Mouse (Mus musculus): ENCODE results near the gene Serpinb9b. TPM values are rescaled to one million over a fixed set of nuclear protein-coding genes. Genes with fewer than 3 reads are reported as not detected.
"Not testable (repeated sequence)": the region's sequence is repeated elsewhere in the genome, so short reads cannot be mapped to it uniquely, and the experiment has no call there.

The Serpinb9b gene
- polyA plus RNA-seq, 1 experiment from 2014 or later, result 0.11 TPM

GRCm38 (mm10) chr13:33006555-33006954 is 20.7 kb upstream of the Serpinb9b start:
- H3K9ac ChIP-seq (replicated peaks), result no peak overlapping the region
- no peaks in the 10 kb centered on the region for H3K27me3 ChIP-seq
- WGBS, result 86% methylated on average over 3 of the region's 3 CpGs
- no peak overlapping the region for H3K4me3 ChIP-seq
- H3K36me3 ChIP-seq, result no peaks in the 10 kb centered on the region
- no peak for ATAC-seq (ENCODE audit: low FRiP score, low read depth)
- H3K4me1 ChIP-seq, result peaks cover 7% of the 10 kb centered on the region
- no peaks in the 10 kb centered on the region for H3K9me3 ChIP-seq
- H3K4me2 ChIP-seq (replicated peaks), result no peak overlapping the region
- no peak overlapping the region for H3K27ac ChIP-seq (replicated peaks)

GRCm38 (mm10) chr13:33012395-33012794 is 14.8 kb upstream of the Serpinb9b start:
- WGBS, result 88% methylated on average over 1 of the region's 1 CpGs

DNA sequence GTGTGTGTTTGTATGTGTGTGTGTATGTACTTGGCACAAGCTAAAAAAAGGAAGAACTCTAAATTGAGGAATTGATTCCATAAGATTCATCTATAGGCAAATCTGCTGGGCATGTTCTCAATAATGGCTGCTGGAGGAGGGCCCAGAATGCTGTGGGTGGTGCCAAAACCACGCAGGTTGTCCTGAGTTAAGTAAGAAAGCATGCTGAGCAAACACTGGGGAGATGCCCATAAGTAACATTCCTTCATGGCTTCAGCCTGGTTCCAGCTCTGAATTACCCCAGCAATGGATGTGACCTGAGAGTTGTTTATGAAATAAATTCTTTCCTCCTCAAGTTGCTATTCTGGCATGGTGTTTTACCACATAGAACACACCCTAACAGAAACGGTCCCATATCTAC is 13.9 kb upstream of the Serpinb9b start:
- 63% methylated on average over 2 of the region's 2 CpGs for WGBS
- Histone ChIP-seq H3K27ac (replicated peaks) (no peak overlapping the region), H3K4me1 (no peaks in the 10 kb centered on the region), H3K27me3 (no peaks in the 10 kb centered on the region), H3K9me3 (no peaks in the 10 kb centered on the region), H3K9ac (replicated peaks) (no peak overlapping the region), H3K4me3 (no peak overlapping the region), H3K36me3 (no peaks in the 10 kb centered on the region), H3K4me2 (replicated peaks) (no peak overlapping the region)
- ATAC-seq (ENCODE audit: low FRiP score, low read depth), result no peak

More at GRCm38 (mm10) chr13:33012395-33012794, 14.8 kb upstream of the Serpinb9b start:
- H3K27me3 ChIP-seq, result no peaks in the 10 kb centered on the region
- no peak overlapping the region for H3K4me3 ChIP-seq
- no peaks in the 10 kb centered on the region for H3K4me1 ChIP-seq
- no peak overlapping the region for H3K4me2 ChIP-seq (replicated peaks)
- H3K9ac ChIP-seq (replicated peaks), result no peak overlapping the region
- H3K36me3 ChIP-seq, result no peaks in the 10 kb centered on the region
- no peak overlapping the region for H3K27ac ChIP-seq (replicated peaks)
- no peaks in the 10 kb centered on the region for H3K9me3 ChIP-seq
- ATAC-seq (ENCODE audit: low FRiP score, low read depth), result no peak

- H3K4me1 ChIP-seq, result no peaks in the 10 kb centered on the region
- no peaks in the 10 kb centered on the region for H3K9me3 ChIP-seq
- no peak overlapping the region for H3K27ac ChIP-seq (replicated peaks)
- no peak for ATAC-seq (ENCODE audit: low FRiP score, low read depth)
- no peak overlapping the region for H3K4me2 ChIP-seq (replicated peaks)
- no peak overlapping the region for H3K9ac ChIP-seq (replicated peaks)
- 94% methylated on average over 1 of the region's 1 CpGs for WGBS
- no peaks in the 10 kb centered on the region for H3K27me3 ChIP-seq
- H3K36me3 ChIP-seq, result no peaks in the 10 kb centered on the region
- H3K4me3 ChIP-seq, result no peak overlapping the region
Measured at GRCm38 (mm10) chr13:33022371-33022770, 4.8 kb upstream of the Serpinb9b start.

- ATAC-seq (ENCODE audit: low FRiP score, low read depth), result no peak
- 89% methylated on average over 1 of the region's 1 CpGs for WGBS
- Histone ChIP-seq H3K9me3 (no peaks in the 10 kb centered on the region), H3K27me3 (no peaks in the 10 kb centered on the region), H3K27ac (replicated peaks) (no peak overlapping the region), H3K4me3 (no peak overlapping the region), H3K4me1 (no peaks in the 10 kb centered on the region), H3K9ac (replicated peaks) (no peak overlapping the region), H3K4me2 (replicated peaks) (no peak overlapping the region), H3K36me3 (no peaks in the 10 kb centered on the region)
Measured at GRCm38 (mm10) chr13:33026427-33027057, 674 bp upstream of the Serpinb9b start.

GRCm38 (mm10) chr13:33028146-33028545 is 930 bp downstream of the Serpinb9b start:
- H3K4me2 ChIP-seq (replicated peaks), result no peak overlapping the region
- no peaks in the 10 kb centered on the region for H3K4me1 ChIP-seq
- no peak overlapping the region for H3K4me3 ChIP-seq
- no peaks in the 10 kb centered on the region for H3K27me3 ChIP-seq
- no peak overlapping the region for H3K27ac ChIP-seq (replicated peaks)
- no peak overlapping the region for H3K9ac ChIP-seq (replicated peaks)
- no peaks in the 10 kb centered on the region for H3K9me3 ChIP-seq
- no peaks in the 10 kb centered on the region for H3K36me3 ChIP-seq
- ATAC-seq (ENCODE audit: low FRiP score, low read depth), result no peak
- 74% methylated on average over 2 of the region's 2 CpGs for WGBS

DNA sequence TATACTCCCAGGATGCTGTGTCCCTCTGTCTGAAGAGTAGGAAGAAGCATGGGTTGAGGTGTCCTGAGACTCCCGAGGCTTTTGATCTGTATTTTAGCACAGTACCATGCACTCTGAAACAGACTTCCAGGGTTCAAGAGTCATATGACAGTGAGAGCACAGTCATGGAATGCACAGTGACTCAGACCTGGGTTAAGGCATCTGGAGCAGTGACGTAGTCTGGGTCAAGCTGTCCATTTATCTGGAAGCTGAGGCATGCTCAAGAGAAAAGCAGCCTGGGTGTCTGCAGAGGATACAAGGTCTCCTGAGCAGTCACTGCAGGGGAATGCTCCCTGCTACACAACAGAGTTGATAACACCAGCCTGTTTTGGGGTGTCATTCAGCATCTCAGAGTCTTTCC is 1.3 kb downstream of the Serpinb9b start:
- Histone ChIP-seq H3K27me3 (no peaks in the 10 kb centered on the region), H3K9ac (replicated peaks) (no peak overlapping the region), H3K27ac (replicated peaks) (no peak overlapping the region), H3K36me3 (no peaks in the 10 kb centered on the region), H3K4me1 (no peaks in the 10 kb centered on the region), H3K4me3 (no peak overlapping the region), H3K4me2 (replicated peaks) (no peak overlapping the region), H3K9me3 (no peaks in the 10 kb centered on the region)
- WGBS, result 85% methylated on average over 2 of the region's 2 CpGs
- no peak for ATAC-seq (ENCODE audit: low FRiP score, low read depth)

DNA sequence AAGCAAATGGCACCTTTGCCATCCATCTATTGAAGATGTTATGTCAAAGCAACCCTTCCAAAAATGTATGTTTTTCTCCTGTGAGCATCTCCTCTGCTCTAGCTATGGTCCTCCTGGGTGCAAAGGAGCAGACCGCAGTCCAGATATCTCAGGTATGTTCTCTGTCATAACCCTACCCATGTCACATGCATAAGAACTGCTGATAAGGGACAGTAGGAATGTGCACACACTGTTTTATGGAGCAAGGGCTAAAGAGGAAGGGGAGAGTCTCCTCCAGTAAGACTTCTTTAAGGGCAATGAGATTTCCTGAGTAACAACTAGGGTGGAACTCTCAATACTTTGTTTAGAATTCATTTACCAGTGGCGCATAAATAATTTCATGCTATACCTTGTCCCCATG is 2.3 kb downstream of the Serpinb9b start:
- H3K4me3 ChIP-seq; H3K4me1 ChIP-seq; H3K27me3 ChIP-seq; H3K27ac ChIP-seq (replicated peaks); H3K9me3 ChIP-seq; H3K9ac ChIP-seq (replicated peaks); H3K36me3 ChIP-seq; ATAC-seq (ENCODE audit: low FRiP score, low read depth); H3K4me2 ChIP-seq (replicated peaks): not testable (repeated sequence)
- 94% methylated on average over 2 of the region's 2 CpGs for WGBS

GRCm38 (mm10) chr13:33030281-33030680 is 3.1 kb downstream of the Serpinb9b start:
- no peak for ATAC-seq (ENCODE audit: low FRiP score, low read depth)
- whole genome bisulfite sequencing, result 79% methylated on average over 3 of the region's 3 CpGs

GRCm38 (mm10) chr13:33035506-33035905 is 8.3 kb downstream of the Serpinb9b start:
- 79% methylated on average over 1 of the region's 1 CpGs for WGBS
- no peak overlapping the region for H3K9ac ChIP-seq (replicated peaks)
- ATAC-seq (ENCODE audit: low FRiP score, low read depth), result no peak
- H3K4me3 ChIP-seq, result no peak overlapping the region
- H3K27ac ChIP-seq (replicated peaks), result no peak overlapping the region
- no peaks in the 10 kb centered on the region for H3K36me3 ChIP-seq
- no peak overlapping the region for H3K4me2 ChIP-seq (replicated peaks)
- H3K9me3 ChIP-seq, result no peaks in the 10 kb centered on the region
- H3K27me3 ChIP-seq, result no peaks in the 10 kb centered on the region
- H3K4me1 ChIP-seq, result no peaks in the 10 kb centered on the region

More at GRCm38 (mm10) chr13:33030281-33030680, 3.1 kb downstream of the Serpinb9b start:
- Histone ChIP-seq H3K9me3 (no peaks in the 10 kb centered on the region), H3K27ac (replicated peaks) (no peak overlapping the region), H3K36me3 (no peaks in the 10 kb centered on the region), H3K4me3 (no peak overlapping the region), H3K4me1 (no peaks in the 10 kb centered on the region), H3K9ac (replicated peaks) (no peak overlapping the region), H3K27me3 (no peaks in the 10 kb centered on the region), H3K4me2 (replicated peaks) (no peak overlapping the region)

- Histone ChIP-seq H3K4me2 (replicated peaks) (no peak overlapping the region), H3K27me3 (no peaks in the 10 kb centered on the region)
- no peak for ATAC-seq (ENCODE audit: low FRiP score, low read depth)
Measured at GRCm38 (mm10) chr13:33043542-33043941, 16.3 kb downstream of the Serpinb9b start.

GRCm38 (mm10) chr13:33047234-33047633 is 20.0 kb downstream of the Serpinb9b start:
- WGBS, result 95% methylated on average over 2 of the region's 2 CpGs
- H3K4me3 ChIP-seq, result no peak overlapping the region
- ATAC-seq (ENCODE audit: low FRiP score, low read depth), result no peak
- H3K36me3 ChIP-seq, result no peaks in the 10 kb centered on the region
- H3K9ac ChIP-seq (replicated peaks), result no peak overlapping the region
- H3K27ac ChIP-seq (replicated peaks), result no peak overlapping the region
- H3K4me2 ChIP-seq (replicated peaks), result no peak overlapping the region
- no peaks in the 10 kb centered on the region for H3K27me3 ChIP-seq
- H3K9me3 ChIP-seq, result no peaks in the 10 kb centered on the region
- H3K4me1 ChIP-seq, result no peaks in the 10 kb centered on the region

More at GRCm38 (mm10) chr13:33043542-33043941, 16.3 kb downstream of the Serpinb9b start:
- WGBS, result 88% methylated on average over 3 of the region's 3 CpGs
- no peaks in the 10 kb centered on the region for H3K9me3 ChIP-seq
- H3K36me3 ChIP-seq, result no peaks in the 10 kb centered on the region
- H3K27ac ChIP-seq (replicated peaks), result no peak overlapping the region
- H3K9ac ChIP-seq (replicated peaks), result no peak overlapping the region
- H3K4me1 ChIP-seq, result no peaks in the 10 kb centered on the region
- no peak overlapping the region for H3K4me3 ChIP-seq

DNA sequence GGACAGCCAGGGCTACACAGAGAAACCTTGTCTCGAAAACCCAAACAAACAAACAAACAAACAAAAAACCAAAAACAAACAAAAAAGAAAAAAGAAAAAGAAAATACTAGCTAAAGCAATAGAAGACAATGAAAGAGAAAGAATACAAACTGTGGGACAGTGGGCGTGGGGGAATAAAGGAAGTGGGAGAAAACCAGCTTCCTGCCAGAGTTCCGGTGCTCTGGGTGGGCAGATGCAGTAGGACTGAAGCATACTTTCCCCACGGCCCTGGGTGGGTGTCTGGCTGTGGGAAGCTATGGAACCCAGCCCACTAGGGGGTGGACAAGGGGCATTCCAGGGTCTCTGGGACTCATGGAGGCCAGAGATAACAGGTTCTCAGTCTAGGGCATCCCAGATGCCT is 21.0 kb downstream of the Serpinb9b start:
- no peaks in the 10 kb centered on the region for H3K27me3 ChIP-seq
- no peak overlapping the region for H3K9ac ChIP-seq (replicated peaks)
- H3K27ac ChIP-seq (replicated peaks), result no peak overlapping the region
- no peaks in the 10 kb centered on the region for H3K4me1 ChIP-seq
- H3K36me3 ChIP-seq, result no peaks in the 10 kb centered on the region
- H3K9me3 ChIP-seq, result no peaks in the 10 kb centered on the region
- H3K4me2 ChIP-seq (replicated peaks), result no peak overlapping the region
- H3K4me3 ChIP-seq, result no peak overlapping the region
- WGBS, result 87% methylated on average over 4 of the region's 4 CpGs
- no peak for ATAC-seq (ENCODE audit: low FRiP score, low read depth)

Data from midbrain, embryonic 12.5 days (tissue).